Mouse (Mus musculus) midbrain, embryonic 15.5 days (tissue): ENCODE results near the gene Nfatc2. TPM values are rescaled to one million over a fixed set of nuclear protein-coding genes. Genes with fewer than 3 reads are reported as not detected.

Experiments
- ATAC-seq: fragments of 200-750 bp; cut with Nextera tagmentation; replicated peaks from 2 replicates; pipeline ENCODE4 v1.8.0; 2017; ENCODE audit warnings: moderate TSS enrichment
- H3K27ac ChIP-seq: fragments of 300-500 bp; sonication (generic); 2 replicates; pipeline ENCODE4 v1.5.1; 2015; ENCODE audit warnings: mild to moderate bottlenecking, inconsistent platforms
- H3K27me3 ChIP-seq: fragments of 300-500 bp; sonication (generic); replicated peaks from 2 replicates; pipeline ENCODE4 v1.6.1; 2015; ENCODE audit warnings: inconsistent platforms
- H3K36me3 ChIP-seq: fragments of 300-500 bp; sonication (generic); replicated peaks from 2 replicates; pipeline ENCODE4 v1.6.1; 2015; ENCODE audit warnings: inconsistent platforms
- H3K4me1 ChIP-seq: fragments of 300-500 bp; sonication (generic); 2 replicates; pipeline ENCODE4 v1.6.1; 2015; ENCODE audit warnings: inconsistent platforms
- H3K4me2 ChIP-seq: fragments of 300-500 bp; sonication (generic); 2 replicates; pipeline ENCODE4 v1.6.1; 2015; ENCODE audit warnings: inconsistent platforms, mild to moderate bottlenecking, moderate library complexity
- H3K4me3 ChIP-seq: fragments of 300-500 bp; sonication (generic); 2 replicates; pipeline ENCODE4 v1.5.1; 2015; ENCODE audit warnings: mild to moderate bottlenecking, inconsistent platforms
- H3K9ac ChIP-seq: fragments of 300-500 bp; sonication (generic); 2 replicates; pipeline ENCODE4 v1.6.1; 2015; ENCODE audit warnings: mild to moderate bottlenecking, inconsistent platforms
- H3K9me3 ChIP-seq: fragments of 300-500 bp; sonication (generic); 2 replicates; pipeline ENCODE4 v1.6.1; 2016; ENCODE audit warnings: inconsistent platforms
- WGBS: fragments of 180-500 bp; shearing (Covaris S2); methylation state at CpG from one replicate; pipeline ENCODE4 v1.1.7; 2015; ENCODE audit warnings: mixed read lengths; 5-methylcytosine and 5-hydroxymethylcytosine counted together
- polyA plus RNA-seq: library from polyadenylated mRNA; unstranded; fragments of >200 nt; fragmentation: Nextera tagmentation; extraction: Ambion mirVana; gene quantifications from 2 replicates; pipeline ENCODE4 v1.2.1, GENCODE M21; 2015

Gene Nfatc2
- polyA plus RNA-seq, 1 experiment from 2014 or later = 3.8 TPM

GRCm38 (mm10) chr2:168461865-168462264 lies 139.6 kb downstream of the Nfatc2 start:
- H3K4me3 ChIP-seq = no peak overlapping the region
- H3K27me3 ChIP-seq = no peaks in the 10 kb centered on the region
- no peaks in the 10 kb centered on the region for H3K9me3 ChIP-seq
- no peaks in the 10 kb centered on the region for H3K4me1 ChIP-seq
- ATAC-seq = no peak
- H3K27ac ChIP-seq = no peak overlapping the region
- no peaks in the 10 kb centered on the region for H3K36me3 ChIP-seq
- H3K9ac ChIP-seq = no peak overlapping the region
- no peak overlapping the region for H3K4me2 ChIP-seq
- 82% methylated on average over 9 of the region's 9 CpGs for WGBS

- H3K9ac ChIP-seq = no peak overlapping the region
These were observed 141.8 kb downstream of the Nfatc2 start for GRCm38 (mm10) chr2:168459627-168460026.

GRCm38 (mm10) chr2:168458583-168458982 lies 142.9 kb downstream of the Nfatc2 start:
- no peak for ATAC-seq
- no peak overlapping the region for H3K4me2 ChIP-seq
- no peaks in the 10 kb centered on the region for H3K27me3 ChIP-seq
- no peak overlapping the region for H3K4me3 ChIP-seq
- 85% methylated on average over 9 of the region's 9 CpGs for WGBS
- no peak overlapping the region for H3K9ac ChIP-seq
- no peaks in the 10 kb centered on the region for H3K4me1 ChIP-seq
- no peaks in the 10 kb centered on the region for H3K36me3 ChIP-seq
- no peaks in the 10 kb centered on the region for H3K9me3 ChIP-seq
- no peak overlapping the region for H3K27ac ChIP-seq

More at GRCm38 (mm10) chr2:168459627-168460026, 141.8 kb downstream of the Nfatc2 start:
- H3K27ac ChIP-seq = no peak overlapping the region
- no peaks in the 10 kb centered on the region for H3K36me3 ChIP-seq
- H3K4me3 ChIP-seq = no peak overlapping the region
- H3K27me3 ChIP-seq = no peaks in the 10 kb centered on the region
- no peaks in the 10 kb centered on the region for H3K4me1 ChIP-seq
- 65% methylated on average over 5 of the region's 5 CpGs for WGBS
- ATAC-seq = no peak
- no peak overlapping the region for H3K4me2 ChIP-seq
- no peaks in the 10 kb centered on the region for H3K9me3 ChIP-seq

GRCm38 (mm10) chr2:168451714-168452708 lies 149.4 kb downstream of the Nfatc2 start:
- H3K9me3 ChIP-seq = no peaks in the 10 kb centered on the region
- no peak overlapping the region for H3K4me2 ChIP-seq
- no peak overlapping the region for H3K27ac ChIP-seq
- H3K4me1 ChIP-seq = 0 out of 2 replicates have a peak, but pooled peaks cover 4% of the 10 kb centered on the region
- no peaks in the 10 kb centered on the region for H3K36me3 ChIP-seq
- no peak for ATAC-seq
- no peak overlapping the region for H3K4me3 ChIP-seq
- no peaks in the 10 kb centered on the region for H3K27me3 ChIP-seq
- H3K9ac ChIP-seq = no peak overlapping the region
- 61% methylated on average over 30 of the region's 30 CpGs for WGBS

GRCm38 (mm10) chr2:168450977-168451376 lies 150.5 kb downstream of the Nfatc2 start:
- 10% methylated on average over 3 of the region's 3 CpGs for WGBS
- H3K4me1 ChIP-seq = 0 out of 2 replicates have a peak, but pooled peaks cover 4% of the 10 kb centered on the region
- no peak overlapping the region for H3K27ac ChIP-seq
- H3K9ac ChIP-seq = no peak overlapping the region
- H3K4me3 ChIP-seq = no peak overlapping the region
- no peak overlapping the region for H3K4me2 ChIP-seq
- no peaks in the 10 kb centered on the region for H3K27me3 ChIP-seq
- ATAC-seq = no peak
- H3K9me3 ChIP-seq = no peaks in the 10 kb centered on the region
- H3K36me3 ChIP-seq = no peaks in the 10 kb centered on the region

- H3K4me3 ChIP-seq = no peak overlapping the region
- no peak overlapping the region for H3K9ac ChIP-seq
- H3K27ac ChIP-seq = no peak overlapping the region
- H3K9me3 ChIP-seq = no peaks in the 10 kb centered on the region
- H3K4me1 ChIP-seq = 0 out of 2 replicates have a peak, but pooled peaks cover 4% of the 10 kb centered on the region
- no peaks in the 10 kb centered on the region for H3K27me3 ChIP-seq
- H3K4me2 ChIP-seq = no peak overlapping the region
- ATAC-seq = no peak
- H3K36me3 ChIP-seq = no peaks in the 10 kb centered on the region
- WGBS = 60% methylated on average over 5 of the region's 5 CpGs
These were observed 153.4 kb downstream of the Nfatc2 start for GRCm38 (mm10) chr2:168448054-168448453.

- 25% methylated on average over 4 of the region's 4 CpGs for WGBS
- H3K4me3 ChIP-seq = no peak overlapping the region
- H3K4me2 ChIP-seq = no peak overlapping the region
- H3K9me3 ChIP-seq = no peaks in the 10 kb centered on the region
- no peak for ATAC-seq
- 0 out of 2 replicates have a peak, but pooled peaks cover 4% of the 10 kb centered on the region for H3K4me1 ChIP-seq
- no peak overlapping the region for H3K9ac ChIP-seq
- no peaks in the 10 kb centered on the region for H3K27me3 ChIP-seq
- H3K27ac ChIP-seq = no peak overlapping the region
- no peaks in the 10 kb centered on the region for H3K36me3 ChIP-seq
These were observed 153.9 kb downstream of the Nfatc2 start for GRCm38 (mm10) chr2:168447601-168448000.

GRCm38 (mm10) chr2:168445211-168445810 lies 156.1 kb downstream of the Nfatc2 start:
- peak; percentile 72 for ATAC-seq
- no peaks in the 10 kb centered on the region for H3K36me3 ChIP-seq
- WGBS = 37% methylated on average over 10 of the region's 10 CpGs
- no peak overlapping the region for H3K9ac ChIP-seq
- H3K4me2 ChIP-seq = no peak overlapping the region
- H3K4me1 ChIP-seq = 0 out of 2 replicates have a peak, but pooled peaks cover 4% of the 10 kb centered on the region
- no peak overlapping the region for H3K4me3 ChIP-seq
- no peaks in the 10 kb centered on the region for H3K27me3 ChIP-seq
- H3K27ac ChIP-seq = no peak overlapping the region
- H3K9me3 ChIP-seq = no peaks in the 10 kb centered on the region

- no peaks in the 10 kb centered on the region for H3K27me3 ChIP-seq
- 0 out of 2 replicates have a peak, but pooled peaks cover 4% of the 10 kb centered on the region for H3K4me1 ChIP-seq
- 0 out of 2 replicates have a peak, but pooled peaks have one; percentile 15 for ATAC-seq
- H3K27ac ChIP-seq = no peak overlapping the region
- WGBS = 29% methylated on average over 8 of the region's 8 CpGs
- no peaks in the 10 kb centered on the region for H3K36me3 ChIP-seq
- H3K4me2 ChIP-seq = no peak overlapping the region
- H3K9me3 ChIP-seq = no peaks in the 10 kb centered on the region
- no peak overlapping the region for H3K4me3 ChIP-seq
- no peak overlapping the region for H3K9ac ChIP-seq
These were observed 157.3 kb downstream of the Nfatc2 start for GRCm38 (mm10) chr2:168444126-168444525.

GRCm38 (mm10) chr2:168441494-168441893 lies 160.0 kb downstream of the Nfatc2 start:
- Histone ChIP-seq H3K9me3 (no peaks in the 10 kb centered on the region), H3K4me1 (no peaks in the 10 kb centered on the region), H3K36me3 (no peaks in the 10 kb centered on the region), H3K9ac (no peak overlapping the region), H3K4me2 (no peak overlapping the region), H3K27me3 (no peaks in the 10 kb centered on the region), H3K27ac (no peak overlapping the region), H3K4me3 (no peak overlapping the region)
- 90% methylated on average over 12 of the region's 12 CpGs for WGBS
- no peak for ATAC-seq

- H3K9ac ChIP-seq = no peak overlapping the region
- no peak overlapping the region for H3K4me2 ChIP-seq
- no peaks in the 10 kb centered on the region for H3K9me3 ChIP-seq
- no peaks in the 10 kb centered on the region for H3K4me1 ChIP-seq
- no peaks in the 10 kb centered on the region for H3K36me3 ChIP-seq
- no peaks in the 10 kb centered on the region for H3K27me3 ChIP-seq
- ATAC-seq = no peak
- whole genome bisulfite sequencing = 86% methylated on average over 17 of the region's 17 CpGs
- no peak overlapping the region for H3K27ac ChIP-seq
- H3K4me3 ChIP-seq = no peak overlapping the region
These were observed 160.5 kb downstream of the Nfatc2 start for GRCm38 (mm10) chr2:168440918-168441328.

- no peaks in the 10 kb centered on the region for H3K4me1 ChIP-seq
- H3K9ac ChIP-seq = no peak overlapping the region
- H3K9me3 ChIP-seq = no peaks in the 10 kb centered on the region
- no peaks in the 10 kb centered on the region for H3K27me3 ChIP-seq
- no peak overlapping the region for H3K4me3 ChIP-seq
- H3K4me2 ChIP-seq = no peak overlapping the region
- WGBS = 51% methylated on average over 8 of the region's 8 CpGs
- H3K27ac ChIP-seq = no peak overlapping the region
- H3K36me3 ChIP-seq = no peaks in the 10 kb centered on the region
- no peak for ATAC-seq
These were observed 162.4 kb downstream of the Nfatc2 start for GRCm38 (mm10) chr2:168438981-168439452.
